Mouse (Mus musculus): ENCODE results near the gene Gm10277. TPM values are rescaled to one million over a fixed set of nuclear protein-coding genes. Genes with fewer than 3 reads are reported as not detected.

Gene Gm10277
- not detected for total RNA-seq (2023)

DNA sequence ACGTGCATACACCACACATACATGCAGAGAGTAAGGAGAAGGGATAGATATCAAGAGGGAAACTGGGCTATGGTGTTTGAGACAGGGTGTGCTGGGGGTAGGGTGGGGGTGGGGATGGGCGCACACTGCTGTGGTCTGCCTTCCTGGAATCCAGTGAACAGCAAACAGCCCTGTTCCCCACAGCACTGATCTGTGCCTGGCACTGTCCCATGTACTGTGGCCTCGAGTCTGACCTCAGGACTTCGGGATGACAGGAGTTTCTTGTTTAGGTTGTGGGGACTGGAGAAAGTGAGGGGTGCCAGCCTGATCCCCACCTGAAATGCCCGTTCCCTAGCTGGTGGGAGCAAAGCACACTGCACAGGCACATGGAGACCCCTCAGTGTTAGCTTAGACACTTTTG lies at the start of gene Gm10277:
Gene Gm10277 (minus strand): TSS at position 41 of the 400 bp plus-strand sequence.

DNA sequence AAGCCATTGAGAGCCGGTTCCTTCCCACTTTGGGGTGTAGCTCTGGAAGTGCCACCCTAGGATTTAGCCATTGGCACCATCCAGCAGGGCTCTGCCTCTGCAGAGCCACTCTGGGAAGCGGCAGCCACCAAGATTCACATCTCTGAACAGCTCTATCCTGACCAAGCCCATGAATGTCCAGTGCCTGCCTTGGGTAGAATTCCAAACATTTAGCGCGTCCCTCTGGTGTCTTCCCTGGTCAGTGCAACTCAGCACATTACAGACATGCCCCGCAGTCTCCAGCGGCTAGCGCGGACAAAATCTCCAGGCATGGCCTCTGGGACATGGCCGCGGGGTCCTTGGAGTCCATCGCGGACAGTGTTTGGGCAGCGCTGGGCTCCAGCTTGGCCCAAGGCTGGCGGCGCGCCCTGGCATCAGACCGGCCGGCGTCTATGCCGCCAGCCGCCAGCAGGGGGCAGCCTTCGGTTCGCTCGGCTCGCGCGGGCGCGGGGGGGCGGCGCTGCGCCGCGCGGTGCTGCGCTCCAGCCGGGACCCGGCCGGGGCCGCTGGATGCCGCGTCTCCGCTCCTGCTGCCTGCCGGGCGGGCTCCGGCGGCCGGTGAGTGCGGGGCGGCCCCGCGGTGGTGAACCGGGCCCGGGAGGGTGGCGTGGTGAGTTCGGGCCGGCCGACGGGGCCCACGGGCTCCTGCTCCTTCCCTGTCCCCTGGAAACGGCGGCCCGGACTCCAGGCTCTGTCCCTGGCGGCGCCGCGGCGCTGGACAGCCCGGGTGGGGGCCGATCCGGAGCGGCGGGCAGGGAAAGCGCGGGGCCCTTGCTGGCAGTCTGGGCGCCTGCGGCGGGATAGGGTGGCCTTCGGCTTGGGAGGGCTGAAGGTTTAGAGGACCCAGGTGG lies 24.5 kb downstream of the Gm10277 start, which contains the start of gene Myo18a:
Gene Myo18a (plus strand): TSS at position 464 of the 890 bp plus-strand sequence.

Other genes starting within 250 kb of the Gm10277 start
- gene Taok1, start 179.9 kb downstream of the Gm10277 start, total RNA-seq (2023) = 38.9 TPM
- 132 TPM for gene Nufip2, start 101.6 kb downstream of the Gm10277 start, total RNA-seq (2023)
- not detected for gene Cryba1, start 62.5 kb downstream of the Gm10277 start, total RNA-seq (2023)
- gene Myo18a, start 24.5 kb downstream of the Gm10277 start, total RNA-seq (2023) = 52.2 TPM
- gene Pipox, start 106.3 kb upstream of the Gm10277 start, total RNA-seq (2023) = 0.64 TPM
- gene Sez6, start 143.1 kb upstream of the Gm10277 start, total RNA-seq (2023) = not detected
- gene Phf12, start 195.0 kb upstream of the Gm10277 start, total RNA-seq (2023) = 135 TPM
- gene Dhrs13, start 244.5 kb upstream of the Gm10277 start, total RNA-seq (2023) = 3.9 TPM

Data from CD8-positive naive resting alpha-beta T cell, adult 57 days (primary cell).